Mouse (Mus musculus) stomach, embryonic 14.5 days (tissue): ENCODE results near the gene Tmem52. TPM values are rescaled to one million over a fixed set of nuclear protein-coding genes. Genes with fewer than 3 reads are reported as not detected.
"Not testable (repeated sequence)": the region's sequence is repeated elsewhere in the genome, so short reads cannot be mapped to it uniquely, and the experiment has no call there.

Source experiments
- ATAC-seq: fragments of 200-750 bp; cut with Nextera tagmentation; 2 replicates; pipeline ENCODE4 v1.8.0; 2017; ENCODE audit warnings: low read depth, moderate TSS enrichment; ENCODE audit not compliant: insufficient number of reproducible peaks, insufficient read depth, low FRiP score
- H3K27ac ChIP-seq: fragments of 300-500 bp; sonication (generic); 2 replicates; pipeline ENCODE4 v1.5.1; 2014; ENCODE audit warnings: mild to moderate bottlenecking, low read length, moderate library complexity, mixed read lengths
- H3K27me3 ChIP-seq: fragments of 300-500 bp; sonication (generic); 2 replicates; pipeline ENCODE4 v1.6.1; 2014; ENCODE audit warnings: low read length, control low read depth, mixed read lengths; ENCODE audit not compliant: control insufficient read depth, insufficient read depth
- H3K36me3 ChIP-seq: fragments of 300-500 bp; sonication (generic); 2 replicates; pipeline ENCODE4 v1.6.1; 2014; ENCODE audit warnings: mild to moderate bottlenecking, control low read depth, low read length, moderate library complexity, mixed read lengths; ENCODE audit not compliant: control insufficient read depth, insufficient read depth
- H3K4me1 ChIP-seq: fragments of 300-500 bp; sonication (generic); 2 replicates; pipeline ENCODE4 v1.6.1; 2014; ENCODE audit warnings: low read length, control low read depth, mixed read lengths; ENCODE audit not compliant: control insufficient read depth, insufficient read depth
- H3K4me2 ChIP-seq: fragments of 300-500 bp; sonication (generic); replicated peaks from 2 replicates; pipeline ENCODE4 v1.6.1; 2014; ENCODE audit warnings: low read depth, low read length, control low read depth
- H3K4me3 ChIP-seq: fragments of 300-500 bp; sonication (generic); 2 replicates; pipeline ENCODE4 v1.5.1; 2014; ENCODE audit warnings: low read depth, low read length, control low read depth
- H3K9ac ChIP-seq: fragments of 300-500 bp; sonication (generic); replicated peaks from 2 replicates; pipeline ENCODE4 v1.6.1; 2014; ENCODE audit warnings: low read depth, mild to moderate bottlenecking, control low read depth, low read length, moderate library complexity, mixed read lengths
- H3K9me3 ChIP-seq: fragments of 300-500 bp; sonication (generic); 2 replicates; pipeline ENCODE4 v1.6.1; 2016; ENCODE audit warnings: low read depth, low read length, control low read depth; ENCODE audit not compliant: control insufficient read depth
- WGBS: fragments of 180-500 bp; shearing (Covaris S2); extraction: QIAGEN DNeasy Blood & Tissue Kit; methylation state at CpG from one replicate; pipeline ENCODE4 v1.1.7; 2014; 5-methylcytosine and 5-hydroxymethylcytosine counted together
- polyA plus RNA-seq: library from polyadenylated mRNA; unstranded; fragments of >200 nt; fragmentation: Nextera tagmentation; extraction: Ambion mirVana; gene quantifications from 2 replicates; pipeline ENCODE4 v1.2.1, GENCODE M21; 2014

The Tmem52 gene
- polyA plus RNA-seq, 1 experiment from 2014 or later: not detected

DNA sequence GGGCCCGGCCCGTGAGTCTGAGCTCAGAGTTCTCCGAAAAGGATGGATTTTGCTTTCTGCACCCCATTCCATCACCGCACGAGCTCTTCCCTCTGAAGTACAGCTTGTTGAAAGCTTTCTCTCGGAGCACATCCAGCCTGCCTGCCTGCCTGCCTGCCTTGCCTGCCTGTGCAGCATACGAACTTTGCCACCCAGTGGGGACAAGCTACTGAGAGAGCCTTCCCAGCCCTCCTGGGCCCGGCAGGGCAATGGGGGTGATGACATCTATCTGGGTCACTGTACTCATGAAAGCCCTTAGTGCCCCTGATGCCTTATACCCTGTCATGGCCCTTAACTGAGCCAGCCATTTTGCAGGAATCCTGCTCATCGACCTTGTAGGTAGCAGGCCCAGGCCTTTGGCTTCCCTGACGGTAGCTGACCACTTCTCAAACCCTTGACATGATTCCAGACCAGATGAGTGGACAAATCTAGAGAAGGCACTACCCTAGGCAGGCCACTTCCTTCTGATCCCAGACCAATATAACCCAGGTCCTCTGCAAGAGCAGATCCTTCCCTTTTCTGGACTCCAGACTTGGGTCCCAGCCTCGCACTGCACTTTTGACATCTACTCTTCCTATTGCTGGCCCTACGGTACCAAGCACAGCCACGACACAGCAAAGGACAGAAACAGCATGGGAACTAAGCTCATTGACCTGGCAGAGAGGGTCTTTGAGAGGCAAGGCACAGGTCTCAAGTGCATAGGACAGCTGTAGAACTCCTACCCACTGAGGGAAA is 1.5 kb upstream of the Tmem52 start:
- no peaks in the 10 kb centered on the region for H3K9me3 ChIP-seq
- no peak overlapping the region for H3K4me3 ChIP-seq
- H3K4me2 ChIP-seq: no peak overlapping the region
- no peaks in the 10 kb centered on the region for H3K27me3 ChIP-seq
- H3K4me1 ChIP-seq: peaks cover 3% of the 10 kb centered on the region; the same call in 1 of the 2 replicates
- no peaks in the 10 kb centered on the region for H3K36me3 ChIP-seq
- no peak overlapping the region for H3K27ac ChIP-seq
- no peak for ATAC-seq
- WGBS: 81% methylated on average over 13 of the region's 13 CpGs
- no peak overlapping the region for H3K9ac ChIP-seq

- no peak overlapping the region for H3K4me3 ChIP-seq
- H3K27me3 ChIP-seq: no peaks in the 10 kb centered on the region
- H3K9ac ChIP-seq: no peak overlapping the region
- H3K9me3 ChIP-seq: no peaks in the 10 kb centered on the region
- no peak for ATAC-seq
- no peaks in the 10 kb centered on the region for H3K36me3 ChIP-seq
- peaks cover 3% of the 10 kb centered on the region; the same call in 1 of the 2 replicates for H3K4me1 ChIP-seq
- 82% methylated on average over 18 of the region's 18 CpGs for WGBS
- no peak overlapping the region for H3K27ac ChIP-seq
- no peak overlapping the region; the same call in 1 of the 2 replicates for H3K4me2 ChIP-seq
Observed at GRCm38 (mm10) chr4:155469590-155470262, 812 bp downstream of the Tmem52 start.

DNA sequence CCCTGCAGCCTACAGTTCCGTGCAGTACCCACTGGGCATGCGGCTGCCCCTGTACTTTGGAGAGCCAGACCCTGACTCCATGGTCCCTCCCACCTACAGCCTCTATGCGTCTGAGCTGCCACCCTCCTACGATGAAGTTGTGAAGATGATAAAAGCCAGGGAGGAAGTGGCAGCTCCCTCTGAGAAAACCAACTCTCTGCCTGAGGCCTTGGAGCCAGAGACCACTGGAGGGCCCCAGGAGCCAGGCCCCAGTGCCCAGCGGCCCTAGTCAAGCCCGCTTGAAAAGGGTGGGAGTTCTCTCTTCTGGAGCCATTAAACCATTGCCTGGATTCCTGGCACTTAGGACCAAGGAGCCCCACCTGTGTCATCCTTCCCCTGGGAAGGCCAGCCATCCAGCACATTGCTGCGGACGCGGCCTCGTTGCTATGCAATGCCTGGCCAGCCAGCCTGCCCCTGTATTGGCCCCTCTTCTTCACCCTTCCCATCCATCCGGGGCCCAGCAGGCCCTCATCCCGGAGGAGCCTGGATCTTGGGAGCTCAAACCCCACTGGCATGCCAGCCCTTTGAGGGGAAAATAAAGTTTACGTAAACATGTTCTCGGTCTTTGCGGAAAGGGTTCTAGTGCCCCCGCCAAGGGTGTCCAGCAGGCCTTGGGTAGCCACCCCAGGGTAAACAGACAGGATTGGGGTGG is 1.5 kb downstream of the Tmem52 start:
- no peak for ATAC-seq
- Histone ChIP-seq H3K36me3 (no peaks in the 10 kb centered on the region), H3K27ac (no peak overlapping the region), H3K9me3 (no peaks in the 10 kb centered on the region), H3K4me1 (peaks cover 3% of the 10 kb centered on the region; the same call in 1 of the 2 replicates), H3K9ac (no peak overlapping the region), H3K4me2 (no peak overlapping the region), H3K4me3 (no peak overlapping the region), H3K27me3 (no peaks in the 10 kb centered on the region)
- 72% methylated on average over 16 of the region's 16 CpGs for WGBS

- no peak overlapping the region for H3K4me2 ChIP-seq
- WGBS: 85% methylated on average over 7 of the region's 7 CpGs
- no peak overlapping the region for H3K27ac ChIP-seq
- no peaks in the 10 kb centered on the region for H3K27me3 ChIP-seq
- ATAC-seq: no peak
- no peak overlapping the region for H3K9ac ChIP-seq
- H3K4me1 ChIP-seq: peaks cover 3% of the 10 kb centered on the region; the same call in 1 of the 2 replicates
- no peak overlapping the region for H3K4me3 ChIP-seq
- no peaks in the 10 kb centered on the region for H3K9me3 ChIP-seq
- H3K36me3 ChIP-seq: no peaks in the 10 kb centered on the region
Observed at GRCm38 (mm10) chr4:155470997-155471396, 2.1 kb downstream of the Tmem52 start.

GRCm38 (mm10) chr4:155471406-155471805 is 2.5 kb downstream of the Tmem52 start:
- H3K9me3 ChIP-seq: no peaks in the 10 kb centered on the region
- no peak overlapping the region for H3K9ac ChIP-seq
- no peak for ATAC-seq
- H3K36me3 ChIP-seq: no peaks in the 10 kb centered on the region
- 82% methylated on average over 7 of the region's 7 CpGs for WGBS
- H3K27ac ChIP-seq: no peak overlapping the region
- H3K27me3 ChIP-seq: no peaks in the 10 kb centered on the region
- peaks cover 3% of the 10 kb centered on the region; the same call in 1 of the 2 replicates for H3K4me1 ChIP-seq
- no peak overlapping the region for H3K4me3 ChIP-seq
- H3K4me2 ChIP-seq: no peak overlapping the region

GRCm38 (mm10) chr4:155472716-155473290 is 3.9 kb downstream of the Tmem52 start:
- Histone ChIP-seq H3K4me3 (no peak overlapping the region), H3K4me2 (no peak overlapping the region), H3K4me1 (peaks cover 3% of the 10 kb centered on the region; the same call in 1 of the 2 replicates), H3K9ac (no peak overlapping the region), H3K27me3 (no peaks in the 10 kb centered on the region), H3K9me3 (no peaks in the 10 kb centered on the region), H3K36me3 (no peaks in the 10 kb centered on the region), H3K27ac (no peak overlapping the region)
- 62% methylated on average over 3 of the region's 3 CpGs for WGBS
- no peak for ATAC-seq

DNA sequence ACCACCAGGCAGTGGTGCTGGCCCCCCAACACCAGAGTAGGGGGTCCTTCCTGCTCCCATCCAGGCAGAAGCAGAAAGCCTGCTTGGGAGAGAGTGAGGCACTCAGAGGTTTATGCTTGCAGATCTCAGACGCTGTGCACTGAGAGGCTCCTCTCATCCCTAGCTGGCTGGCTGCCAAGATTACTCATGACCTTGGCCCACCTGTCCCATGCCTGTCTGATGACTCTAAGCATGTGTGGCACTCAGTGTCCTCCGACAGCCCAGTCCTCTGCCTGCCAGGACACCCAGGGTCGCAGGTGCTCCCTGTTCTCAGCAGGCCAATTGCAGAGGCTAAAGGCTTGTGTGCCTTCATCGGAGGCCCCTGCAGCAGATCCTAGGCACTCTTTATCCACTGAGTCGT is 4.4 kb downstream of the Tmem52 start:
- Histone ChIP-seq H3K9ac (no peak overlapping the region), H3K27ac (no peak overlapping the region), H3K4me3 (no peak overlapping the region), H3K4me2 (no peak overlapping the region), H3K27me3 (no peaks in the 10 kb centered on the region), H3K9me3 (no peaks in the 10 kb centered on the region), H3K4me1 (peaks cover 3% of the 10 kb centered on the region; the same call in 1 of the 2 replicates), H3K36me3 (no peaks in the 10 kb centered on the region)
- 40% methylated on average over 5 of the region's 5 CpGs for WGBS
- ATAC-seq: no peak

DNA sequence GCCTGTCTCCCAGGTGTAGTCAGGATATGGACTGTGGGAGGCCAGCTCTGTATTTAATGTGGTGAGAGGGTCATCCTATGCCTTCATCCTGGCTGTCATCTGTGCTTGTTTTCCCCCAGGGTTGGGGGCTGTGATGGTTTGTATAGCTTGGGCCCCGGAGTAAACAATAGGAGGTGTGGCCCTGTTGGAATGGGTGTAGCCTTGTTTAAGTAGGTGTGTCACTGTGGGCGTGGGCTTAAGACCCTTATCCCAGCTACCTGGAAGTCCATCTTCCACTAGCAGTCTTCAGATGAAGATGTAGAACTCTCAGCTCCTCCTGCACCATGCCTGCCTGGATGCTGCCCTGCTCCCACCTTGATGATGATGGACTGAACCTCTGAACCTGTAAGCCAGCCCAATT is 4.9 kb downstream of the Tmem52 start:
- H3K36me3 ChIP-seq, H3K9ac ChIP-seq, H3K4me3 ChIP-seq, ATAC-seq, H3K27ac ChIP-seq, H3K4me2 ChIP-seq, H3K27me3 ChIP-seq, H3K4me1 ChIP-seq, H3K9me3 ChIP-seq: not testable (repeated sequence)
- 39% methylated on average over 2 of the region's 2 CpGs for WGBS
